9 mouse cellular contexts compared by ENCODE assay signal in the genomic region with DNA sequence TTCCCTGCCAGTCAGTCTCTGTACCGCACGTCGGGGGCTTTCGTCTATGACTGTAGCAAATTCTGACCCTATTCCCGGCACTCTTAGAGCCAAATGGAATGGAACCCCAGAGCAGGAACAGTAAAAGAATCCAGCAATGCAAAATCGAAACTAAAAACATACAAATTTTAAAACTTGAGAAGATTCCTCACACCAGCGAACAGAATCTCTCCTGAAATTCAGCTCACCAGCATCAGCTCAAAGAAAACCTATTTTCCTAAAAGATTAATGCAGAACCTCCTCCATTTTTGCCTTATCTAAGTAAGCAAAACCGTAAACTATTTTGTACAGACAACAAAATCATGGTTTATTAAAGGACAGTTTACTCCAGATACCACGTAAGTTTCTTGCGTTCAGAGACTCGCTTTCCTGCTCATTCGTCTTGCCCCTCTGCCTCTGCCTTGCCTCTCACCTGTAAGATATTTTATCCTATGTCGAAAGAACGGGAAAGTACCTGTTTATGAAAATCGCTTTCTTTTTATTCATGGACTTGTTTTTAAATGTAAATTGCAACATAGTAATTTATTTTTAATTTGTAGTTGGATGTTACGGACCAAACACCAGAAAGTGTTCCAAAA. TPM values are rescaled to one million over a fixed set of nuclear protein-coding genes. Genes with fewer than 3 reads are reported as not detected.
DNase-seq lines count a peak whose midpoint lies in the region; ATAC-seq and TF ChIP-seq lines count a peak whose summit lies in the region.
"Had no signal": no experiment of that assay in that cellular context is flagged by ENCODE, and none has a peak within 500 bp of the region (broad histone marks: within the 10 kb centered on the region; RNA-seq: fewer than 3 reads in every experiment).

No protein-coding gene starts in this region.

- peaks cover 72% of the 10 kb centered on the region for H3K27me3 ChIP-seq in heart, embryonic 11.5 days (ENCODE audit: control insufficient read depth, insufficient read depth, low read length)
- H3K27me3 ChIP-seq in C2C12 (ENCODE audit: control insufficient read depth, insufficient read depth, insufficient read length) = no peaks in the 10 kb centered on the region
- H3K27me3 ChIP-seq in forebrain, embryonic 14.5 days (replicated peaks; ENCODE audit: control insufficient read depth, insufficient read depth, low read length) = peaks cover 78% of the 10 kb centered on the region
- peaks cover 96% of the 10 kb centered on the region for H3K27me3 ChIP-seq in liver, embryonic 14.5 days (ENCODE audit: control insufficient read depth, insufficient read depth, low read length)

- peaks cover 13% of the 10 kb centered on the region; the same call in 1 of the 2 replicates for H3K4me1 ChIP-seq in heart, embryonic 11.5 days (ENCODE audit: control insufficient read depth, insufficient read depth, low read length)
- H3K4me1 ChIP-seq in forebrain, embryonic 14.5 days (ENCODE audit: control insufficient read depth, insufficient read depth, low read length) = 0 out of 2 replicates have a peak, but pooled peaks cover 3% of the 10 kb centered on the region
- no peaks in the 10 kb centered on the region for H3K4me1 ChIP-seq in liver, embryonic 14.5 days (replicated peaks; ENCODE audit: control insufficient read depth in 2 of 2, insufficient read depth in 2 of 2, low read length in 1 of 2)

- H3K79me3 ChIP-seq in C2C12 (ENCODE audit: low read depth) = peaks cover 32% of the 10 kb centered on the region

- no peak for ATAC-seq in heart, embryonic 11.5 days (replicated peaks; ENCODE audit: insufficient number of reproducible peaks, low FRiP score, low TSS enrichment)
- no peak for ATAC-seq in forebrain, embryonic 14.5 days
- no peak for ATAC-seq in liver, embryonic 14.5 days (ENCODE audit: insufficient read depth)

- H3ac ChIP-seq in C2C12 (ENCODE audit: control insufficient read depth, insufficient read length, low read depth) = peak overlapping the region; percentile 82

- peaks cover 57% of the 10 kb centered on the region for H3K79me2 ChIP-seq in C2C12 (ENCODE audit: control insufficient read depth, insufficient read depth)

- peak overlapping the region; percentile 99 for H3K27ac ChIP-seq in heart, embryonic 11.5 days (ENCODE audit: low read depth, low read length)
- no peak overlapping the region for H3K27ac ChIP-seq in forebrain, embryonic 14.5 days (ENCODE audit: low read depth, low read length)
- no peak overlapping the region for H3K27ac ChIP-seq in liver, embryonic 14.5 days

- TF ChIP-seq CTCF in C2C12 (IDR thresholded peaks at IDR 0.05; ENCODE audit: control insufficient read depth, insufficient read depth, insufficient read length) = no peak
- TF ChIP-seq CTCF in liver, embryonic 14.5 days (IDR thresholded peaks at IDR 0.05; ENCODE audit: low read depth) = no peak

- H3K9ac ChIP-seq in heart, embryonic 11.5 days (ENCODE audit: low read depth, low read length) = peak overlapping the region; percentile 92
- H3K9ac ChIP-seq in forebrain, embryonic 14.5 days (ENCODE audit: low read length) = peak overlapping the region; percentile 54; the same call in 1 of the 2 replicates
- H3K9ac ChIP-seq in liver, embryonic 14.5 days (replicated peaks) = no peak overlapping the region

- TF ChIP-seq EP300 in liver, embryonic 14.5 days (IDR thresholded peaks at IDR 0.05; ENCODE audit: low read depth) = no peak

- H3K4me3 ChIP-seq in heart, embryonic 11.5 days (ENCODE audit: low read depth, low read length) = peak overlapping the region; percentile 70
- H3K4me3 ChIP-seq in C2C12 (ENCODE audit: insufficient read depth, poor library complexity, severe bottlenecking) = peak overlapping the region; percentile 60
- peak overlapping the region; percentile 37 for H3K4me3 ChIP-seq in forebrain, embryonic 14.5 days (ENCODE audit: low read depth, low read length)
- peak overlapping the region; percentile 4 to 53 for H3K4me3 ChIP-seq in liver, embryonic 14.5 days (ENCODE audit: insufficient read depth in 1 of 2, low read depth in 2 of 2, low read length in 2 of 2)

- peak overlapping the region; percentile 91 for H3K4me2 ChIP-seq in heart, embryonic 11.5 days
- peak overlapping the region; percentile 84; the same call in 1 of the 2 replicates for H3K4me2 ChIP-seq in forebrain, embryonic 14.5 days (ENCODE audit: low read length)
- peak overlapping the region; percentile 44 for H3K4me2 ChIP-seq in liver, embryonic 14.5 days (ENCODE audit: low read depth)

- no peaks in the 10 kb centered on the region for H3K9me3 ChIP-seq in heart, embryonic 11.5 days (replicated peaks; ENCODE audit: control insufficient read depth, low read length)
- no peaks in the 10 kb centered on the region for H3K9me3 ChIP-seq in forebrain, embryonic 14.5 days (replicated peaks; ENCODE audit: control insufficient read depth, low read length)
- H3K9me3 ChIP-seq in liver, embryonic 14.5 days (ENCODE audit: control insufficient read depth, low read length) = no peaks in the 10 kb centered on the region

- DNase-seq in heart, postnatal 14 days = no peak
- DNase-seq in forebrain, embryonic 14.5 days (ENCODE audit: low spot score) = no peak
- no peak for DNase-seq in liver, embryonic 14.5 days (ENCODE audit: low read depth in 3 of 3, low spot score in 3 of 3)
- no peak for DNase-seq in spleen, postnatal 10 days (ENCODE audit: low spot score in 2 of 2)
- no peak for DNase-seq in spleen, adult 18-20 months
- DNase-seq in thymus, postnatal 25 days = no peak

- no peaks in the 10 kb centered on the region for H3K36me3 ChIP-seq in heart, embryonic 11.5 days (ENCODE audit: control insufficient read depth, insufficient read depth, low read length)
- H3K36me3 ChIP-seq in C2C12 (ENCODE audit: control insufficient read depth, insufficient read depth) = peaks cover 17% of the 10 kb centered on the region
- H3K36me3 ChIP-seq in forebrain, embryonic 14.5 days (ENCODE audit: control insufficient read depth, insufficient read depth, low read length) = no peaks in the 10 kb centered on the region
- H3K36me3 ChIP-seq in liver, embryonic 14.5 days (replicated peaks; ENCODE audit: control insufficient read depth, insufficient read depth, low read depth) = no peaks in the 10 kb centered on the region

- intact Hi-C loops in heart, postnatal 14 days (cut with DNase I) = loop anchor here (5.0 to 10.0 kb wide), 2 partner anchors 208 to 796 kb away; no protein-coding TSS in a partner anchor

- 6% methylated on average over 16 of the region's 16 CpGs for WGBS in heart, embryonic 11.5 days (ENCODE audit: insufficient replicate concordance)
- 5% methylated on average over 16 of the region's 16 CpGs for WGBS in forebrain, embryonic 14.5 days
- WGBS in liver, embryonic 14.5 days (ENCODE audit: insufficient replicate concordance) = 9% methylated on average over 16 of the region's 16 CpGs

TF ChIP-seq in C2C12, 6 proteins besides CTCF, POLR2A, EP300 and RAD21:
- TF ChIP-seq MAX (IDR thresholded peaks at IDR 0.05) = no peak
- TF ChIP-seq CEBPB (IDR thresholded peaks at IDR 0.05; ENCODE audit: low read depth) = no peak
- TF ChIP-seq MYOG (IDR thresholded peaks at IDR 0.05; ENCODE audit: control insufficient read depth, extremely low read depth, insufficient read length) = no peak
- TF ChIP-seq USF1 (IDR thresholded peaks at IDR 0.05; ENCODE audit: low read depth) = no peak

RNA-seq across cellular contexts. Expression of gene Foxc1, which starts 2.5 kb away (rescaled TPM):
- polyA plus RNA-seq in heart, embryonic 11.5 days (2014; fragmentation: Nextera tagmentation; extraction: Ambion mirVana) = 4.0 and 4.2 TPM in 2 replicates
- 1 to 10 TPM; 4.8 to 7.0 TPM for total RNA-seq in heart, postnatal 14 days (2021)
- 4.1 TPM for polyA plus RNA-seq in C2C12 (2012; fragmentation: generic; extraction: Trizol)
- polyA plus RNA-seq in forebrain, embryonic 14.5 days (2014; fragmentation: Nextera tagmentation; extraction: Ambion mirVana) = 1.4 and 1.5 TPM in 2 replicates
- 0.01 and 0.02 TPM in 2 replicates for polyA plus RNA-seq in liver, embryonic 14.5 days (2012; rRNA removed)
- 0.01 TPM in 1 of 2 replicates, not detected in the other for polyA plus RNA-seq in liver, embryonic 14.5 days (2014; fragmentation: Nextera tagmentation; extraction: Ambion mirVana)
- total RNA-seq: common myeloid progenitor, adult 5-6 weeks had no signal
